Mouse (Mus musculus) embryonic facial prominence, embryonic 13.5 days (tissue): ENCODE results near the gene Clmn. TPM values are rescaled to one million over a fixed set of nuclear protein-coding genes. Genes with fewer than 3 reads are reported as not detected.

Experiments
- ATAC-seq: fragments of 200-750 bp; cut with Nextera tagmentation; 2 replicates; pipeline ENCODE4 v1.8.0; 2017; ENCODE audit warnings: low read depth; ENCODE audit not compliant: insufficient number of reproducible peaks, insufficient read depth, low FRiP score, low TSS enrichment
- H3K27ac ChIP-seq: fragments of 300-500 bp; sonication (generic); 2 replicates; pipeline ENCODE4 v1.5.1; 2015; ENCODE audit warnings: moderate library complexity, mild to moderate bottlenecking, inconsistent platforms
- H3K27me3 ChIP-seq: fragments of 300-500 bp; sonication (generic); 2 replicates; pipeline ENCODE4 v1.6.1; 2015; ENCODE audit warnings: mild to moderate bottlenecking, inconsistent platforms
- H3K36me3 ChIP-seq: fragments of 300-500 bp; sonication (generic); 2 replicates; pipeline ENCODE4 v1.6.1; 2015; ENCODE audit warnings: mild to moderate bottlenecking, inconsistent platforms
- H3K4me1 ChIP-seq: fragments of 300-500 bp; sonication (generic); 2 replicates; pipeline ENCODE4 v1.6.1; 2015; ENCODE audit warnings: inconsistent platforms
- H3K4me2 ChIP-seq: fragments of 300-500 bp; sonication (generic); 2 replicates; pipeline ENCODE4 v1.6.1; 2015; ENCODE audit warnings: moderate library complexity, mild to moderate bottlenecking, inconsistent platforms
- H3K4me3 ChIP-seq: fragments of 300-500 bp; sonication (generic); 2 replicates; pipeline ENCODE4 v1.5.1; 2015; ENCODE audit warnings: mild to moderate bottlenecking, inconsistent platforms
- H3K9ac ChIP-seq: fragments of 300-500 bp; sonication (generic); 2 replicates; pipeline ENCODE4 v1.6.1; 2015; ENCODE audit warnings: mild to moderate bottlenecking, inconsistent platforms
- H3K9me3 ChIP-seq: fragments of 300-500 bp; sonication (generic); 2 replicates; pipeline ENCODE4 v1.6.1; 2016; ENCODE audit warnings: inconsistent platforms
- WGBS: fragments of 180-500 bp; shearing (Covaris S2); methylation state at CpG from one replicate; pipeline ENCODE4 v1.1.7; 2015; ENCODE audit warnings: mixed read lengths; 5-methylcytosine and 5-hydroxymethylcytosine counted together
- polyA plus RNA-seq: library from polyadenylated mRNA; unstranded; fragments of >200 nt; fragmentation: Nextera tagmentation; extraction: Ambion mirVana; gene quantifications from 2 replicates; pipeline ENCODE4 v1.2.1, GENCODE M21; 2015

Clmn gene
- polyA plus RNA-seq, 1 experiment from 2014 or later: 4.3 TPM

- no peak overlapping the region for H3K27ac ChIP-seq
- no peak for ATAC-seq
Observed at GRCm38 (mm10) chr12:104876053-104876452, 11.2 kb upstream of the Clmn start.

GRCm38 (mm10) chr12:104871987-104872386 is 7.1 kb upstream of the Clmn start:
- Histone ChIP-seq H3K27ac (no peak overlapping the region), H3K27me3 (0 out of 2 replicates have a peak, but pooled peaks cover 3% of the 10 kb centered on the region), H3K9me3 (no peaks in the 10 kb centered on the region), H3K9ac (no peak overlapping the region), H3K4me2 (no peak overlapping the region), H3K36me3 (no peaks in the 10 kb centered on the region), H3K4me1 (no peaks in the 10 kb centered on the region), H3K4me3 (no peak overlapping the region)
- WGBS: 89% methylated on average over 6 of the region's 6 CpGs
- no peak for ATAC-seq

More at GRCm38 (mm10) chr12:104876053-104876452, 11.2 kb upstream of the Clmn start:
- Histone ChIP-seq H3K4me2 (no peak overlapping the region), H3K4me1 (peaks cover 6% of the 10 kb centered on the region; the same call in 1 of the 2 replicates), H3K9me3 (no peaks in the 10 kb centered on the region), H3K36me3 (no peaks in the 10 kb centered on the region), H3K9ac (no peak overlapping the region), H3K27me3 (0 out of 2 replicates have a peak, but pooled peaks cover 3% of the 10 kb centered on the region), H3K4me3 (no peak overlapping the region)
- WGBS: 51% methylated on average over 3 of the region's 3 CpGs

GRCm38 (mm10) chr12:104869737-104870136 is 4.9 kb upstream of the Clmn start:
- H3K4me2 ChIP-seq: no peak overlapping the region
- no peaks in the 10 kb centered on the region for H3K36me3 ChIP-seq
- H3K9ac ChIP-seq: no peak overlapping the region
- no peak for ATAC-seq
- no peak overlapping the region for H3K4me3 ChIP-seq
- no peaks in the 10 kb centered on the region for H3K9me3 ChIP-seq
- peaks cover 7% of the 10 kb centered on the region for H3K4me1 ChIP-seq
- no peaks in the 10 kb centered on the region for H3K27me3 ChIP-seq
- 83% methylated on average over 3 of the region's 3 CpGs for WGBS
- H3K27ac ChIP-seq: no peak overlapping the region

GRCm38 (mm10) chr12:104868430-104868829 is 3.6 kb upstream of the Clmn start:
- Histone ChIP-seq H3K9ac (no peak overlapping the region), H3K9me3 (no peaks in the 10 kb centered on the region), H3K4me2 (no peak overlapping the region), H3K4me3 (no peak overlapping the region), H3K27ac (no peak overlapping the region), H3K27me3 (no peaks in the 10 kb centered on the region), H3K4me1 (peaks cover 11% of the 10 kb centered on the region), H3K36me3 (no peaks in the 10 kb centered on the region)
- no peak for ATAC-seq
- 84% methylated on average over 3 of the region's 3 CpGs for WGBS

GRCm38 (mm10) chr12:104867851-104868250 is 3.0 kb upstream of the Clmn start:
- Histone ChIP-seq H3K9ac (no peak overlapping the region), H3K9me3 (no peaks in the 10 kb centered on the region), H3K27me3 (no peaks in the 10 kb centered on the region), H3K4me3 (no peak overlapping the region), H3K27ac (no peak overlapping the region), H3K4me2 (no peak overlapping the region), H3K4me1 (peaks cover 11% of the 10 kb centered on the region), H3K36me3 (0 out of 2 replicates have a peak, but pooled peaks cover 1% of the 10 kb centered on the region)
- ATAC-seq: no peak
- WGBS: 70% methylated on average over 6 of the region's 6 CpGs

GRCm38 (mm10) chr12:104865166-104865535 is 275 bp upstream of the Clmn start:
- Histone ChIP-seq H3K27me3 (no peaks in the 10 kb centered on the region), H3K9me3 (no peaks in the 10 kb centered on the region), H3K36me3 (0 out of 2 replicates have a peak, but pooled peaks cover 3% of the 10 kb centered on the region), H3K4me1 (peaks cover 12% of the 10 kb centered on the region), H3K27ac (no peak overlapping the region), H3K4me2 (peak overlapping the region; percentile 90), H3K4me3 (peak overlapping the region; percentile 86), H3K9ac (peak overlapping the region; percentile 91)
- 0 out of 2 replicates have a peak, but pooled peaks have one; percentile 22 for ATAC-seq
- 0% methylated on average over 7 of the region's 10 CpGs for WGBS

GRCm38 (mm10) chr12:104863653-104864052 is 1.2 kb downstream of the Clmn start:
- no peaks in the 10 kb centered on the region for H3K9me3 ChIP-seq
- no peak for ATAC-seq
- 75% methylated on average over 7 of the region's 7 CpGs for WGBS
- peaks cover 27% of the 10 kb centered on the region for H3K4me1 ChIP-seq
- H3K4me3 ChIP-seq: peak overlapping the region; percentile 86
- 0 out of 2 replicates have a peak, but pooled peaks cover 3% of the 10 kb centered on the region for H3K36me3 ChIP-seq
- no peaks in the 10 kb centered on the region for H3K27me3 ChIP-seq
- no peak overlapping the region for H3K27ac ChIP-seq
- peak overlapping the region; percentile 90 for H3K4me2 ChIP-seq
- no peak overlapping the region for H3K9ac ChIP-seq

- peak overlapping the region; percentile 60 for H3K27ac ChIP-seq
- H3K4me3 ChIP-seq: no peak overlapping the region
- H3K27me3 ChIP-seq: no peaks in the 10 kb centered on the region
- peak overlapping the region; percentile 7; the same call in 1 of the 2 replicates for H3K9ac ChIP-seq
- WGBS: 56% methylated on average over 7 of the region's 7 CpGs
- ATAC-seq: no peak
- peaks cover 21% of the 10 kb centered on the region for H3K4me1 ChIP-seq
- no peak overlapping the region for H3K4me2 ChIP-seq
- no peaks in the 10 kb centered on the region for H3K9me3 ChIP-seq
- 0 out of 2 replicates have a peak, but pooled peaks cover 3% of the 10 kb centered on the region for H3K36me3 ChIP-seq
Observed at GRCm38 (mm10) chr12:104859140-104859539, 5.7 kb downstream of the Clmn start.

- 0 out of 2 replicates have a peak, but pooled peaks cover 3% of the 10 kb centered on the region for H3K36me3 ChIP-seq
- no peak overlapping the region for H3K4me2 ChIP-seq
- H3K4me1 ChIP-seq: peaks cover 19% of the 10 kb centered on the region
- H3K4me3 ChIP-seq: no peak overlapping the region
- no peak for ATAC-seq
- WGBS: 55% methylated on average over 5 of the region's 5 CpGs
- no peaks in the 10 kb centered on the region for H3K9me3 ChIP-seq
- peak overlapping the region; percentile 60 for H3K27ac ChIP-seq
- H3K9ac ChIP-seq: peak overlapping the region; percentile 7
- no peaks in the 10 kb centered on the region for H3K27me3 ChIP-seq
Observed at GRCm38 (mm10) chr12:104858732-104859131, 6.1 kb downstream of the Clmn start.

- Histone ChIP-seq H3K4me1 (peaks cover 19% of the 10 kb centered on the region), H3K36me3 (no peaks in the 10 kb centered on the region), H3K9me3 (no peaks in the 10 kb centered on the region), H3K4me3 (no peak overlapping the region), H3K27me3 (no peaks in the 10 kb centered on the region), H3K9ac (no peak overlapping the region), H3K4me2 (no peak overlapping the region), H3K27ac (no peak overlapping the region)
- no peak for ATAC-seq
- 83% methylated on average over 10 of the region's 10 CpGs for WGBS
Observed at GRCm38 (mm10) chr12:104857614-104858013, 7.3 kb downstream of the Clmn start.

- 69% methylated on average over 3 of the region's 3 CpGs for WGBS
- H3K27ac ChIP-seq: no peak overlapping the region
- H3K4me3 ChIP-seq: no peak overlapping the region
- no peak for ATAC-seq
- no peaks in the 10 kb centered on the region for H3K9me3 ChIP-seq
- H3K36me3 ChIP-seq: no peaks in the 10 kb centered on the region
- no peak overlapping the region for H3K9ac ChIP-seq
- no peaks in the 10 kb centered on the region for H3K27me3 ChIP-seq
- peaks cover 29% of the 10 kb centered on the region for H3K4me1 ChIP-seq
- H3K4me2 ChIP-seq: no peak overlapping the region
Observed at GRCm38 (mm10) chr12:104856540-104856939, 8.3 kb downstream of the Clmn start.

- peaks cover 32% of the 10 kb centered on the region for H3K4me1 ChIP-seq
- H3K4me2 ChIP-seq: no peak overlapping the region
- 75% methylated on average over 7 of the region's 7 CpGs for WGBS
- no peaks in the 10 kb centered on the region for H3K9me3 ChIP-seq
- H3K27me3 ChIP-seq: no peaks in the 10 kb centered on the region
- H3K36me3 ChIP-seq: no peaks in the 10 kb centered on the region
- no peak overlapping the region for H3K4me3 ChIP-seq
- H3K27ac ChIP-seq: no peak overlapping the region
- no peak overlapping the region for H3K9ac ChIP-seq
- ATAC-seq: no peak
Observed at GRCm38 (mm10) chr12:104855548-104855947, 9.3 kb downstream of the Clmn start.
